In the genomic region with DNA sequence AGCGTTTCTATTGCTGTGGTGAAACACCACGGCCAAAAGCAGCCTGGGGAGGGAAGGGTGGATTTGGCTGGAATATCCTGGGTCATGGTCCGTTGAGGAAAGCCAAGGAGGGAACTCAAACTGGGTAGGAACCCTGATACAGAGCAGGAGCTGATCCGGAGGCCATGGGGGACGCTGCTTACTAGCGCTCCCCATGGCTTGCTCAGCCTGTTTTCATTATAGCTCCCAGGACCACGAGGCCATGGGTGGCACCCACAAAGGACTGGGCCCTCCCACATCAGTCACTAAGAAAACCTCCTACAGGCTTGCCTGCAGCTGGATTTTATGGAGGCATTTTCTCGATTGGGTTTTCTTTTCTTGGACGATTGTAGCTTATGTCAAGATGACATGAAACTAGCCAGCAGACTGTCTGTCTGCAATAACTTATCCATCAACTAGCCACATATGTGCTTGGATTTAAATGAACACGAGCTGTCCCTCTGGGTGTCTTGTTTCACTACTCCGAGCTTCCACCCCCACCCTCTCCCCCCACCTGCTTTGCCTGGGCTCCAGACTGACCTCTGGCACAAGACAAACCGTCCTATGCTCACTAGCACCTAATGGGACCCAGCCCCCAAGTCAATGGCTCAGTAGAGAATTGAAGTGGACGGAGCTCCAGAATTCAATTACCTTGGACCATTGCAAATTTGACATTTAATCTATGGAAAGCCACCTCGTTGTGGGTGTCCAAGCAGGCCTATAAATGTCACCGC, we compare ENCODE assay signal across 37 mouse cellular contexts. TPM values are rescaled to one million over a fixed set of nuclear protein-coding genes. Genes with fewer than 3 reads are reported as not detected.
DNase-seq lines count a peak whose midpoint lies in the region; ATAC-seq and TF ChIP-seq lines count a peak whose summit lies in the region.
"Had no signal": no experiment of that assay in that cellular context is flagged by ENCODE, and none has a peak within 500 bp of the region (broad histone marks: within the 10 kb centered on the region; RNA-seq: fewer than 3 reads in every experiment).

No protein-coding gene starts in this region.

- no peaks in the 10 kb centered on the region for H3K27me3 ChIP-seq in embryonic facial prominence, embryonic 10.5 days (replicated peaks; ENCODE audit: low read depth, poor library complexity, severe bottlenecking)
- H3K27me3 ChIP-seq in embryonic facial prominence, embryonic 12.5 days = no peaks in the 10 kb centered on the region
- H3K27me3 ChIP-seq in midbrain, postnatal 0 days (ENCODE audit: insufficient read depth, low read length) = no peaks in the 10 kb centered on the region
- H3K27me3 ChIP-seq: forebrain, embryonic 15.5 days; intestine, embryonic 15.5 days; liver, embryonic 13.5 days; neural tube, embryonic 15.5 days had no signal

- H3K9ac ChIP-seq in embryonic facial prominence, embryonic 12.5 days = no peak overlapping the region
- no peak overlapping the region for H3K9ac ChIP-seq in midbrain, postnatal 0 days (replicated peaks; ENCODE audit: low read length, poor library complexity, severe bottlenecking)
- H3K9ac ChIP-seq: forebrain, embryonic 15.5 days; heart, embryonic 15.5 days; intestine, embryonic 15.5 days; limb, embryonic 15.5 days; liver, embryonic 13.5 days; neural tube, embryonic 15.5 days had no signal

- TF ChIP-seq CTCF in midbrain, postnatal 0 days (IDR thresholded peaks at IDR 0.05) = no peak

- no peak overlapping the region for H3K4me2 ChIP-seq in embryonic facial prominence, embryonic 12.5 days (replicated peaks)
- H3K4me2 ChIP-seq in midbrain, postnatal 0 days (ENCODE audit: low read depth, low read length, poor library complexity, severe bottlenecking) = no peak overlapping the region
- H3K4me2 ChIP-seq: forebrain, embryonic 15.5 days; heart, embryonic 15.5 days; intestine, embryonic 15.5 days; limb, embryonic 15.5 days; liver, embryonic 13.5 days; neural tube, embryonic 15.5 days had no signal

- H3K9me3 ChIP-seq in embryonic facial prominence, embryonic 10.5 days = no peaks in the 10 kb centered on the region
- no peaks in the 10 kb centered on the region for H3K9me3 ChIP-seq in embryonic facial prominence, embryonic 12.5 days
- H3K9me3 ChIP-seq in midbrain, postnatal 0 days (ENCODE audit: low read length) = no peaks in the 10 kb centered on the region
- H3K9me3 ChIP-seq: forebrain, embryonic 10.5 days; forebrain, embryonic 15.5 days; heart, embryonic 15.5 days; intestine, embryonic 15.5 days; limb, embryonic 15.5 days; liver, embryonic 13.5 days; neural tube, embryonic 15.5 days had no signal

- H3K4me3 ChIP-seq in embryonic facial prominence, embryonic 10.5 days = no peak overlapping the region
- no peak overlapping the region for H3K4me3 ChIP-seq in embryonic facial prominence, embryonic 12.5 days
- H3K4me3 ChIP-seq in midbrain, postnatal 0 days (ENCODE audit: low read depth, low read length) = no peak overlapping the region
- H3K4me3 ChIP-seq: forebrain, embryonic 10.5 days; forebrain, embryonic 15.5 days; heart, embryonic 15.5 days; intestine, embryonic 15.5 days; limb, embryonic 15.5 days; liver, embryonic 13.5 days; neural tube, embryonic 15.5 days had no signal

- WGBS in embryonic facial prominence, embryonic 10.5 days = 56% methylated on average over 15 of the region's 15 CpGs
- WGBS in embryonic facial prominence, embryonic 12.5 days = 43% methylated on average over 15 of the region's 15 CpGs
- 74% methylated on average over 15 of the region's 15 CpGs for WGBS in midbrain, postnatal 0 days

- intact Hi-C loops in left cerebral cortex, postnatal 14 days (cut with DNase I) = no loop called here

- no peak for ATAC-seq in embryonic facial prominence, embryonic 12.5 days (ENCODE audit: insufficient number of reproducible peaks, insufficient read depth, low FRiP score, low TSS enrichment)
- ATAC-seq in midbrain, postnatal 0 days (ENCODE audit: low FRiP score) = no peak
- ATAC-seq: activated CD4-positive, CD25-positive, alpha-beta regulatory T cell, adult 4 months; forebrain, embryonic 15.5 days; hindbrain, embryonic 16.5 days; intestine, embryonic 15.5 days; lung, postnatal 0 days had no signal

- H3K4me1 ChIP-seq in embryonic facial prominence, embryonic 10.5 days = peaks cover 31% of the 10 kb centered on the region
- H3K4me1 ChIP-seq in embryonic facial prominence, embryonic 12.5 days = peaks cover 23% of the 10 kb centered on the region
- H3K4me1 ChIP-seq in midbrain, postnatal 0 days (ENCODE audit: insufficient read depth, low read length) = no peaks in the 10 kb centered on the region
- H3K4me1 ChIP-seq: forebrain, embryonic 10.5 days; forebrain, embryonic 15.5 days; heart, embryonic 15.5 days; liver, embryonic 13.5 days; neural tube, embryonic 15.5 days had no signal

- peak; percentile 40 for DNase-seq in embryonic facial prominence, embryonic 10.5 days (ENCODE audit: low spot score)
- DNase-seq in hindlimb bud, embryonic 11.5 days (ENCODE audit: extremely low spot score, low read depth, low spot score) = peak; percentile 10
- DNase-seq in mesoderm, embryonic 11.5 days (ENCODE audit: low read depth, low spot score) = peak; percentile 29
- DNase-seq in left cerebral cortex, postnatal 14 days (ENCODE audit: low spot score in 2 of 2) = no peak
- no peak for DNase-seq in midbrain, postnatal 0 days (ENCODE audit: low spot score)
- DNase-seq: adrenal gland, adult 2 months; B cell, adult 2 months; cerebellum, adult 8-10 months; cerebellum, postnatal 25 days; gastrocnemius, postnatal 10 days; kidney, adult 2 months; kidney, postnatal 10 days; liver, embryonic 13.5 days; lung, adult 18-20 months; midbrain, embryonic 14.5 days; right cerebral cortex, postnatal 4 days; thymus, adult 2 months; thymus, postnatal 36 days had no signal

- no peaks in the 10 kb centered on the region for H3K36me3 ChIP-seq in embryonic facial prominence, embryonic 10.5 days (replicated peaks)
- H3K36me3 ChIP-seq in embryonic facial prominence, embryonic 12.5 days = no peaks in the 10 kb centered on the region
- H3K36me3 ChIP-seq in midbrain, postnatal 0 days (ENCODE audit: insufficient read depth, low read length) = no peaks in the 10 kb centered on the region
- H3K36me3 ChIP-seq: forebrain, embryonic 10.5 days; forebrain, embryonic 15.5 days; heart, embryonic 15.5 days; intestine, embryonic 15.5 days; limb, embryonic 15.5 days; liver, embryonic 13.5 days; neural tube, embryonic 15.5 days had no signal

- H3K27ac ChIP-seq in embryonic facial prominence, embryonic 10.5 days (replicated peaks) = peak overlapping the region; percentile 57
- peak overlapping the region; percentile 20 for H3K27ac ChIP-seq in embryonic facial prominence, embryonic 12.5 days
- H3K27ac ChIP-seq in midbrain, postnatal 0 days (ENCODE audit: low read depth, low read length) = no peak overlapping the region
- H3K27ac ChIP-seq: forebrain, embryonic 10.5 days; forebrain, embryonic 15.5 days; heart, embryonic 15.5 days; intestine, embryonic 15.5 days; limb, embryonic 15.5 days; liver, embryonic 13.5 days; macrophage; neural tube, embryonic 15.5 days had no signal

RNA-seq across cellular contexts. Expression of a gene that starts 10.5 kb away (rescaled TPM):
- polyA plus RNA-seq in embryonic facial prominence, embryonic 10.5 days (2016; fragmentation: Nextera tagmentation; extraction: Ambion mirVana) = not detected in 2 replicates
- not detected in 2 replicates for polyA plus RNA-seq in embryonic facial prominence, embryonic 12.5 days (2016; fragmentation: Nextera tagmentation; extraction: Ambion mirVana)
- total RNA-seq in left cerebral cortex, postnatal 14 days (2021) = not detected
- total RNA-seq in midbrain, postnatal 0 days (2014; rRNA removed) = not detected in 2 replicates
- polyA plus RNA-seq in midbrain, postnatal 0 days (2015; fragmentation: Nextera tagmentation; extraction: Ambion mirVana) = not detected in 2 replicates
- total RNA-seq: adrenal gland, adult 2 months; adrenal gland, postnatal 4 days; gastrocnemius, postnatal 10 days; granulocyte monocyte progenitor cell, adult 5-6 weeks; heart, postnatal 25 days; left cerebral cortex, postnatal 10 days; megakaryocyte-erythroid progenitor cell, adult 5-6 weeks had no signal
- polyA plus RNA-seq: activated CD4-positive, CD25-positive, alpha-beta regulatory T cell, adult 4 months; adrenal gland, adult 2 months; forebrain, embryonic 10.5 days; forebrain, embryonic 15.5 days; heart, embryonic 15.5 days; hindbrain, embryonic 11.5 days; hindbrain, embryonic 16.5 days; intestine, embryonic 15.5 days; kidney, adult 2 months; large intestine, adult 2 months; limb, embryonic 15.5 days; liver, embryonic 13.5 days; lung, postnatal 0 days; macrophage; midbrain, embryonic 14.5 days; neural tube, embryonic 15.5 days; spleen, adult 2 months; thymus, adult 2 months had no signal

RNA-seq across cellular contexts. Expression of a gene that starts 45.3 kb away (rescaled TPM):
- not detected in 2 replicates for polyA plus RNA-seq in embryonic facial prominence, embryonic 10.5 days (2016; fragmentation: Nextera tagmentation; extraction: Ambion mirVana)
- polyA plus RNA-seq in embryonic facial prominence, embryonic 12.5 days (2016; fragmentation: Nextera tagmentation; extraction: Ambion mirVana) = not detected in 2 replicates
- not detected for total RNA-seq in left cerebral cortex, postnatal 14 days (2021)
- not detected in 2 replicates for total RNA-seq in midbrain, postnatal 0 days (2014; rRNA removed)
- polyA plus RNA-seq in midbrain, postnatal 0 days (2015; fragmentation: Nextera tagmentation; extraction: Ambion mirVana) = not detected in 2 replicates
- total RNA-seq: adrenal gland, adult 2 months; adrenal gland, postnatal 4 days; gastrocnemius, postnatal 10 days; granulocyte monocyte progenitor cell, adult 5-6 weeks; heart, postnatal 25 days; left cerebral cortex, postnatal 10 days; megakaryocyte-erythroid progenitor cell, adult 5-6 weeks had no signal
- polyA plus RNA-seq: activated CD4-positive, CD25-positive, alpha-beta regulatory T cell, adult 4 months; adrenal gland, adult 2 months; forebrain, embryonic 10.5 days; forebrain, embryonic 15.5 days; heart, embryonic 15.5 days; hindbrain, embryonic 11.5 days; hindbrain, embryonic 16.5 days; intestine, embryonic 15.5 days; large intestine, adult 2 months; limb, embryonic 15.5 days; liver, embryonic 13.5 days; lung, postnatal 0 days; macrophage; midbrain, embryonic 14.5 days; neural tube, embryonic 15.5 days; spleen, adult 2 months had no signal

Comparison
In these comparisons a context has a peak if more than half of its experiments do, and no peak if none do; other contexts are left out.
1. DNase-seq: peak in embryonic facial prominence, embryonic 10.5 days (single experiment), hindlimb bud, embryonic 11.5 days (single experiment) and mesoderm, embryonic 11.5 days (single experiment); none in left cerebral cortex, postnatal 14 days (0 of 2) and midbrain, postnatal 0 days (single experiment).